Mouse (Mus musculus) gastrocnemius, adult 2 months (tissue): Measurements from ENCODE around the gene Il11ra1. TPM values are rescaled to one million over a fixed set of nuclear protein-coding genes. Genes with fewer than 3 reads are reported as not detected.
"Not testable (repeated sequence)": the region's sequence is repeated elsewhere in the genome, so short reads cannot be mapped to it uniquely, and the experiment has no call there.

ENCODE experiments used
- DNase-seq: peaks from one replicate; pipeline ENCODE4 v3.0.0; 2022
- H3K27ac ChIP-seq: fragments of 200-600 bp; 2 replicates; pipeline ENCODE4 v1.8.1; 2022; ENCODE audit warnings: mild to moderate bottlenecking
- H3K4me3 ChIP-seq: fragments of 200-600 bp; 2 replicates; pipeline ENCODE4 v1.8.1; 2022; ENCODE audit warnings: mild to moderate bottlenecking, moderate library complexity
- CTCF ChIP-seq: fragments of 200-600 bp; IDR thresholded peaks from 2 replicates; pipeline ENCODE4 v1.8.1; 2022; ENCODE audit warnings: antibody characterized with exemption, mild to moderate bottlenecking, moderate library complexity
- intact Hi-C: fragments of 180-260 bp; cut with DNase I; formaldehyde crosslinking; loops from one replicate; pipeline ENCODE4 v1.15.1; 2025
- total RNA-seq, 2 experiments: library from RNA; stranded (reverse); gene quantifications; 2 replicates each; pipeline ENCODE4 v1.2.3; 2021

Il11ra1 gene
- total RNA-seq, 2 experiments from 2014 or later: 33.3 to 73.4 TPM

GRCm38 (mm10) chr4:41666646-41667045 is 33.1 kb upstream of the Il11ra1 start:
- Histone ChIP-seq H3K4me3 (no peak overlapping the region), H3K27ac (peak overlapping the region; percentile 77)
- peak; percentile 26; the same call in 1 of the 2 replicates for TF ChIP-seq CTCF
- intact Hi-C loops: no loop called here
- DNase-seq: peak; percentile 85

GRCm38 (mm10) chr4:41670836-41671235 is 29.0 kb upstream of the Il11ra1 start:
- no peak overlapping the region for H3K4me3 ChIP-seq
- H3K27ac ChIP-seq: no peak overlapping the region
- DNase-seq: no peak
- TF ChIP-seq CTCF: no peak
- intact Hi-C loops: no loop called here

- no peak for DNase-seq
- TF ChIP-seq CTCF: no peak
- Histone ChIP-seq H3K27ac (no peak overlapping the region), H3K4me3 (no peak overlapping the region)
- intact Hi-C loops: no loop called here
These were observed 28.3 kb upstream of the Il11ra1 start for GRCm38 (mm10) chr4:41671500-41671899.

- intact Hi-C loops: no loop called here
- TF ChIP-seq CTCF: no peak
- Histone ChIP-seq H3K4me3 (no peak overlapping the region), H3K27ac (no peak overlapping the region)
- no peak for DNase-seq
These were observed 27.8 kb upstream of the Il11ra1 start for GRCm38 (mm10) chr4:41671963-41672480.

- intact Hi-C loops: no loop called here
- no peak overlapping the region for H3K4me3 ChIP-seq
- no peak overlapping the region for H3K27ac ChIP-seq
- no peak for TF ChIP-seq CTCF
- DNase-seq: no peak
These were observed 27.2 kb upstream of the Il11ra1 start for GRCm38 (mm10) chr4:41672522-41672963.

GRCm38 (mm10) chr4:41673186-41673585 is 26.6 kb upstream of the Il11ra1 start:
- H3K27ac ChIP-seq: no peak overlapping the region
- no peak for DNase-seq
- intact Hi-C loops: no loop called here
- no peak for TF ChIP-seq CTCF
- no peak overlapping the region for H3K4me3 ChIP-seq

GRCm38 (mm10) chr4:41676248-41677005 is 23.4 kb upstream of the Il11ra1 start:
- H3K27ac ChIP-seq: peak overlapping the region; percentile 5; the same call in 1 of the 2 replicates
- DNase-seq: no peak
- H3K4me3 ChIP-seq: no peak overlapping the region
- TF ChIP-seq CTCF: no peak
- intact Hi-C loops: no loop called here

GRCm38 (mm10) chr4:41677006-41677629 is 22.7 kb upstream of the Il11ra1 start:
- Histone ChIP-seq H3K27ac (no peak overlapping the region), H3K4me3 (no peak overlapping the region)
- intact Hi-C loops: no loop called here
- no peak for DNase-seq
- TF ChIP-seq CTCF: no peak

- no peak for DNase-seq
- H3K27ac ChIP-seq: peak overlapping the region; percentile 32
- intact Hi-C loops: no loop called here
- H3K4me3 ChIP-seq: no peak overlapping the region
- no peak for TF ChIP-seq CTCF
These were observed 20.9 kb upstream of the Il11ra1 start for GRCm38 (mm10) chr4:41678863-41679262.

- DNase-seq: no peak
- no peak overlapping the region for H3K4me3 ChIP-seq
- peak overlapping the region; percentile 32 for H3K27ac ChIP-seq
- TF ChIP-seq CTCF: no peak
- intact Hi-C loops: no loop called here
These were observed 20.5 kb upstream of the Il11ra1 start for GRCm38 (mm10) chr4:41679291-41679690.

GRCm38 (mm10) chr4:41681176-41681575 is 18.6 kb upstream of the Il11ra1 start:
- no peak for DNase-seq
- intact Hi-C loops: no loop called here
- TF ChIP-seq CTCF: no peak
- H3K4me3 ChIP-seq: no peak overlapping the region
- H3K27ac ChIP-seq: no peak overlapping the region

- no peak for TF ChIP-seq CTCF
- intact Hi-C loops: no loop called here
- no peak for DNase-seq
- Histone ChIP-seq H3K4me3 (no peak overlapping the region), H3K27ac (no peak overlapping the region)
These were observed 17.8 kb upstream of the Il11ra1 start for GRCm38 (mm10) chr4:41681947-41682346.

GRCm38 (mm10) chr4:41682789-41683188 is 17.0 kb upstream of the Il11ra1 start:
- no peak for TF ChIP-seq CTCF
- Histone ChIP-seq H3K4me3 (no peak overlapping the region), H3K27ac (no peak overlapping the region)
- no peak for DNase-seq
- intact Hi-C loops: no loop called here

GRCm38 (mm10) chr4:41683303-41683702 is 16.5 kb upstream of the Il11ra1 start:
- H3K27ac ChIP-seq, DNase-seq, H3K4me3 ChIP-seq, intact Hi-C loops: not testable (repeated sequence)

- H3K27ac ChIP-seq, H3K4me3 ChIP-seq, DNase-seq, intact Hi-C loops: not testable (repeated sequence)
These were observed 15.5 kb upstream of the Il11ra1 start for GRCm38 (mm10) chr4:41684131-41684930.

GRCm38 (mm10) chr4:41684931-41685453 is 14.8 kb upstream of the Il11ra1 start:
- H3K27ac ChIP-seq, intact Hi-C loops, DNase-seq, H3K4me3 ChIP-seq: not testable (repeated sequence)

- intact Hi-C loops, DNase-seq: not testable (repeated sequence)
These were observed 13.8 kb upstream of the Il11ra1 start for GRCm38 (mm10) chr4:41685882-41686492.

More at GRCm38 (mm10) chr4:41685882-41686492, 13.8 kb upstream of the Il11ra1 start:
- H3K4me3 ChIP-seq, H3K27ac ChIP-seq: not testable (repeated sequence)
